Mouse (Mus musculus): ENCODE data around the gene Gm10375. TPM values are rescaled to one million over a fixed set of nuclear protein-coding genes. Genes with fewer than 3 reads are reported as not detected.
"Not testable (repeated sequence)": the region's sequence is repeated elsewhere in the genome, so short reads cannot be mapped to it uniquely, and the experiment has no call there.

Gm10375 gene
- not detected for total RNA-seq (2021)
- long read RNA-seq, experiment 1 = 0 reads
- long read RNA-seq, experiment 2 = 0 reads

DNA sequence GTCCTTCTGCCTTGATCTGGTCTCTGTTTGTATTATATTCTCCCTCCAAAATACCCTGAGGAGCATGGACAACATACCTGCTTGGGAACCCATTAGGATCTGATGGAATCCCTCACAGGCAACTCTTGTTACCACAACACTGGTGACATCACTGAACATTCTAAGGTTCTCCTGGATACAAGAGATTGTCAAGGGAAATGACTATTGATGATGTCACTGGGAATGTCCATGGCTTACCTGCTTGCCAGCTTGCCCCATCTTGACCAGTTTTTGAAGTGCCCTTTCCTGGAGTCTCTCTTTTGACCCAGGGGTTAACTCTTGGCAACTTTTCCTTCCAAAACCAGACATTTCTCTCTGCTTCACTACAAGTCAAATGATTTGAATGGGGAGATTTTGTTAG is at the start of gene Gm10375:
Gene Gm10375, minus strand, starts transcription at position 101 of the 400 bp plus-strand sequence.
- intact Hi-C loops (cut with DNase I); DNase-seq: not testable (repeated sequence)

DNA sequence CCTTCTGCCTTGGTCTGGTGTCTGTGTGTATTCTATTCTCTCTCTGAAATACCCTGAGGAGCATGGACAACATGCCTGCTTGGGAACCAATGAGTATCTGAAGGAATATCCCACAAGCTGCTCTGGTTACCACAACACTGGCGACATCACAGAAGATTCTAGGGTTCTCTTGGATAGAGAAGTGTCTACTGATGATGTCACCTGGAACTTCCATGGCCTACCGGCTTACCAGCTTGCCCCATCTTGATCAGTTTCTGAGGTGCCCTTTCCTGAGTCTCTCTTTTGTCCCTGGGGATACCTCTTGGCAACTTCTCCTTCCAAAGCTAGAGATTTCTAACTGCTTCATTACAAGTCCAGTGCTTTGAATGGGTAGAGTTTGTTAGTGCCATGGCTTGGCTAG is 28.8 kb downstream of the Gm10375 start, which contains the start of gene Gm17654:
Gene Gm17654, minus strand, starts transcription at position 101 of the 400 bp plus-strand sequence.
- DNase-seq; intact Hi-C loops (cut with DNase I): not testable (repeated sequence)

DNA sequence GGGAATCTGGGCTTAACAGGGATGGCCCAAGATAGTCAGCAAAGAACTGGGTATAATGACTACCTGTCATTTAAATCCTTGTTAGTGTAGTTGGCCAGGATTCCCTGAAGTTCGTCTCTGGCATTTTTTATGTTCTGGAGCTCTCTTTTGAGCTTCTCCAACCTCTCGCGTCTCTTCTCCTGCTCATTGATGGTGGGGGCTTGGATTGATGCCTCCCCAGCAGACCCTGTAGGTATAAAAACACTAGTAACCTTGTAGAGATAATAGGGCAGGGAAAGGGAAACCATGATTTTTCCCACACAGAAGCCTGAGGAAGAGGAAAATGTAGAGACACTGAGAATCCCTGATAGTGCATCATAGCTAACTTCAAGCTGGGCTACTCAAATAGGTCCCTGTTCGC is 29.8 kb downstream of the Gm10375 start:
- DNase-seq; intact Hi-C loops (cut with DNase I): not testable (repeated sequence)

Other genes starting within 250 kb of the Gm10375 start
- gene Gm8138, start 191.7 kb downstream of the Gm10375 start, total RNA-seq (2021) = not detected
- not detected for gene Gm5799, start 64.4 kb downstream of the Gm10375 start, total RNA-seq (2021)
- not detected for gene Gm17654, start 28.9 kb downstream of the Gm10375 start, total RNA-seq (2021)
- not detected for gene Gm8165, start 69.2 kb upstream of the Gm10375 start, total RNA-seq (2021)
- gene Gm7324, start 89.8 kb upstream of the Gm10375 start, total RNA-seq (2021) = under 1 TPM in 1 of 2 experiments, not detected in 1; 0.27 TPM
- not detected for gene Gm16506, start 119.5 kb upstream of the Gm10375 start, total RNA-seq (2021)
- not detected for gene Gm6526, start 139.9 kb upstream of the Gm10375 start, total RNA-seq (2021)
- not detected for gene Gm8180, start 176.7 kb upstream of the Gm10375 start, total RNA-seq (2021)

Measured in gastrocnemius, postnatal 36 days (tissue).